Mouse (Mus musculus) midbrain, embryonic 13.5 days (tissue): ENCODE data around the gene Fuca1. TPM values are rescaled to one million over a fixed set of nuclear protein-coding genes. Genes with fewer than 3 reads are reported as not detected.

Experiments
- ATAC-seq: fragments of 200-750 bp; cut with Nextera tagmentation; 2 replicates; pipeline ENCODE4 v1.8.0; 2017; ENCODE audit warnings: mild to moderate bottlenecking, moderate TSS enrichment, moderate library complexity
- H3K27ac ChIP-seq: fragments of 300-500 bp; sonication (generic); 2 replicates; pipeline ENCODE4 v1.5.1; 2015; ENCODE audit warnings: inconsistent platforms, mild to moderate bottlenecking, moderate library complexity
- H3K27me3 ChIP-seq: fragments of 300-500 bp; sonication (generic); 2 replicates; pipeline ENCODE4 v1.6.1; 2015; ENCODE audit warnings: mild to moderate bottlenecking, inconsistent platforms
- H3K36me3 ChIP-seq: fragments of 300-500 bp; sonication (generic); 2 replicates; pipeline ENCODE4 v1.6.1; 2015; ENCODE audit warnings: mild to moderate bottlenecking, inconsistent platforms
- H3K4me1 ChIP-seq: fragments of 300-500 bp; sonication (generic); replicated peaks from 2 replicates; pipeline ENCODE4 v1.6.1; 2015; ENCODE audit warnings: inconsistent platforms
- H3K4me2 ChIP-seq: fragments of 300-500 bp; sonication (generic); replicated peaks from 2 replicates; pipeline ENCODE4 v1.6.1; 2015; ENCODE audit warnings: moderate library complexity, mild to moderate bottlenecking, inconsistent platforms
- H3K4me3 ChIP-seq: fragments of 300-500 bp; sonication (generic); replicated peaks from 2 replicates; pipeline ENCODE4 v1.5.1; 2015; ENCODE audit warnings: mild to moderate bottlenecking, inconsistent platforms
- H3K9ac ChIP-seq: fragments of 300-500 bp; sonication (generic); replicated peaks from 2 replicates; pipeline ENCODE4 v1.6.1; 2015; ENCODE audit warnings: mild to moderate bottlenecking, inconsistent platforms
- H3K9me3 ChIP-seq: fragments of 300-500 bp; sonication (generic); 2 replicates; pipeline ENCODE4 v1.6.1; 2016; ENCODE audit warnings: mild to moderate bottlenecking, inconsistent platforms
- WGBS: fragments of 180-500 bp; shearing (Covaris S2); methylation state at CpG from one replicate; pipeline ENCODE4 v1.1.7; 2015; 5-methylcytosine and 5-hydroxymethylcytosine counted together
- polyA plus RNA-seq: library from polyadenylated mRNA; unstranded; fragments of >200 nt; fragmentation: Nextera tagmentation; extraction: Ambion mirVana; gene quantifications from 2 replicates; pipeline ENCODE4 v1.2.1, GENCODE M21; 2015

Fuca1 gene
- polyA plus RNA-seq, 1 experiment from 2014 or later = 49.5 TPM

DNA sequence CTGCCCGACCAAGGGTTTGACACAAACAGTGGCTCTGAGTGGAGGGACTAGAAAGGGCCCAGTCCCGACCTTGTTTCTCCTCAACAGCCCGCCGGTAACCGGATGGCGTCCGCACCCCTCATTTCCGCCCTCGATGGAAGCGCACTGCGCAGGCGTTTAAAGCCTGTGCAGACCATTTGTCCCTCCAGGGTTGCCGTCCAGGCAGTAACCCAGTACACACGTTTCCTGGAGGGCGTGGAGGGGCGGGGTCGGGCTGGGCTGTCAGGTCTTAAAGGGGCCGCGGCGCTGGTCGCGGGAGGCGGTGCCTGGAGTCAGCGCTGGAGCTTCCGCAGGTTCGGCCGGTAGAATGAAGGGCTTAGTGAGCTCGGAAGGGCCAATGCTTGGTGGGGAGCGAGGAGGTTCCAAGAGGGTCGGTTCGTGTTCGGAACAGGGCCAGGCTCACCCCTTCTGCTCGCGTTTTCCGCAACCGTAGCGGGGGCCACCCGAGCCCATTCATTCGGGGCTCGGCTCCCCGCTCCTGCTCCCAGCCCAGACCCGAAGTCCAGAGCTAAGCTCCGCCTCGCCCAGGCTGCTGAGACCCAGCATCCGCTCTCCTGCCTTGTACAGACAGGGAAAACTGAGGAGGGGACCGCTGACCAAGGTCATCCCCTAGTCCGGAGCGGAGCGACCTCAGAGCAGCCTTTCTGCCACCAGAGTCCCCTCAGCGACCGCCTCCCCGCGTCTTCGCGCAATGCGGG is 43.1 kb downstream of the Fuca1 start, which contains the start of gene Gale:
Gene Gale, plus strand, starts transcription at position 271 of the 737 bp plus-strand sequence.
- H3K4me3 ChIP-seq = peak within 1 kb of the TSS; percentile 78
- under 1% methylated on average over 53 of the region's 56 CpGs for WGBS
- H3K4me1 ChIP-seq = peaks cover 20% of the 10 kb centered on the region
- peak within 1 kb of the TSS; percentile 86 for H3K9ac ChIP-seq
- ATAC-seq = peak; percentile 94
- H3K27me3 ChIP-seq = peaks cover 5% of the 10 kb centered on the region; the same call in 1 of the 2 replicates
- H3K36me3 ChIP-seq = peaks cover 61% of the 10 kb centered on the region
- peak within 1 kb of the TSS; percentile 89 for H3K27ac ChIP-seq
- H3K4me2 ChIP-seq = peak within 1 kb of the TSS; percentile 93
- H3K9me3 ChIP-seq = no peaks in the 10 kb centered on the region

GRCm38 (mm10) chr4:135964426-135964825 is 43.9 kb downstream of the Fuca1 start:
- H3K4me3 ChIP-seq = peak overlapping the region; percentile 78
- H3K27me3 ChIP-seq = peaks cover 5% of the 10 kb centered on the region; the same call in 1 of the 2 replicates
- 0 out of 2 replicates have a peak, but pooled peaks have one; percentile 0 for ATAC-seq
- H3K36me3 ChIP-seq = peaks cover 61% of the 10 kb centered on the region
- WGBS = 7% methylated on average over 12 of the region's 12 CpGs
- peak overlapping the region; percentile 93 for H3K4me2 ChIP-seq
- peaks cover 20% of the 10 kb centered on the region for H3K4me1 ChIP-seq
- H3K9ac ChIP-seq = peak overlapping the region; percentile 86
- no peak overlapping the region for H3K27ac ChIP-seq
- no peaks in the 10 kb centered on the region for H3K9me3 ChIP-seq

DNA sequence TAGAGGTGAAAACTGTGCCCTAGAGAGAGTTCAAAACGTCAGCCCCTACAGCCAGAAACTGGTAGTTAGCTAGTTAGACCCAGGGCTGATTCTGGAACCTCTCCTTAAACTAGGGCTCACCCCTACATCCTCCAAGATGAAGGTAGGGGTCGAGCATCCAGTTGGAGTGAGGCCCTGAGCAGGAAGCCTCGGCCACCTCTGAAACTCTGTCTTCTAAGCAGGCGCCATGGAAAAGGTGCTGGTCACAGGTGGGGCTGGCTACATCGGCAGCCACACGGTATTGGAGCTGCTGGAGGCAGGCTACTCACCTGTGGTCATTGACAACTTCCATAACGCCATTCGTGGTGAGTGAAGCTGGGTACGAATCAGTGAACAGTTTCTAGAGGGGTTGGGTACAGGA is 44.6 kb downstream of the Fuca1 start:
- Histone ChIP-seq H3K36me3 (peaks cover 61% of the 10 kb centered on the region), H3K9me3 (no peaks in the 10 kb centered on the region), H3K27me3 (peaks cover 5% of the 10 kb centered on the region; the same call in 1 of the 2 replicates), H3K27ac (no peak overlapping the region), H3K9ac (no peak overlapping the region), H3K4me3 (peak overlapping the region; percentile 78), H3K4me1 (peaks cover 20% of the 10 kb centered on the region), H3K4me2 (0 out of 2 replicates have a peak overlapping the region, but pooled peaks have one; percentile 8)
- WGBS = 87% methylated on average over 9 of the region's 9 CpGs
- ATAC-seq = no peak

DNA sequence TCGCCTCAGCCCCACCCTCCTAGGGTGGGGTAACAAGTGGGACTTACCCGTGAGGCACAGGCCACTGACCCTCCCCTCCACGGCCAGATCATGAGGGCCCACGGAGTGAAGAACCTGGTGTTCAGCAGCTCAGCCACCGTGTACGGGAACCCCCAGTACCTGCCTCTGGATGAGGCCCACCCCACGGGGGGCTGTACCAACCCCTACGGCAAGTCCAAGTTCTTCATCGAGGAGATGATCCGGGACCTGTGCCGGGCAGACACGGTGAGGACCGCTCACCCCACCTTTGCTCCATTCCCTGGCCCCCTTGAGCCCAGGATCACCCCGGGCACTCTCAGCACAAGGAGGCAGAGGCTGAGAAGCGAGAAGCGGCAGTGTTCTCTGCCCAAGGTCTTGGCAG is 45.7 kb downstream of the Fuca1 start:
- no peak for ATAC-seq

GRCm38 (mm10) chr4:135967086-135967760 is 46.7 kb downstream of the Fuca1 start:
- no peak overlapping the region for H3K27ac ChIP-seq
- H3K27me3 ChIP-seq = peaks cover 5% of the 10 kb centered on the region; the same call in 1 of the 2 replicates
- peaks cover 35% of the 10 kb centered on the region for H3K4me1 ChIP-seq
- peaks cover 56% of the 10 kb centered on the region for H3K36me3 ChIP-seq
- no peak overlapping the region for H3K9ac ChIP-seq
- WGBS = 91% methylated on average over 18 of the region's 18 CpGs
- no peaks in the 10 kb centered on the region for H3K9me3 ChIP-seq
- no peak for ATAC-seq
- no peak overlapping the region for H3K4me2 ChIP-seq
- H3K4me3 ChIP-seq = no peak overlapping the region

More for the DNA sequence above, 45.7 kb downstream of the Fuca1 start:
- Histone ChIP-seq H3K36me3 (peaks cover 65% of the 10 kb centered on the region), H3K4me3 (no peak overlapping the region), H3K27ac (no peak overlapping the region), H3K4me2 (no peak overlapping the region), H3K27me3 (peaks cover 5% of the 10 kb centered on the region; the same call in 1 of the 2 replicates), H3K9ac (peak overlapping the region; percentile 41; the same call in 1 of the 2 replicates), H3K4me1 (peaks cover 28% of the 10 kb centered on the region), H3K9me3 (no peaks in the 10 kb centered on the region)
- WGBS = 91% methylated on average over 16 of the region's 16 CpGs

- no peak overlapping the region for H3K27ac ChIP-seq
- peaks cover 5% of the 10 kb centered on the region; the same call in 1 of the 2 replicates for H3K27me3 ChIP-seq
- H3K9me3 ChIP-seq = no peaks in the 10 kb centered on the region
- H3K4me2 ChIP-seq = no peak overlapping the region
- 80% methylated on average over 19 of the region's 19 CpGs for WGBS
- H3K36me3 ChIP-seq = peaks cover 55% of the 10 kb centered on the region
- no peak overlapping the region for H3K4me3 ChIP-seq
- H3K9ac ChIP-seq = no peak overlapping the region
- H3K4me1 ChIP-seq = peaks cover 33% of the 10 kb centered on the region
- no peak for ATAC-seq
Measured at GRCm38 (mm10) chr4:135968271-135968869, 47.8 kb downstream of the Fuca1 start.

- ATAC-seq = no peak
- no peak overlapping the region for H3K27ac ChIP-seq
- H3K27me3 ChIP-seq = peaks cover 5% of the 10 kb centered on the region; the same call in 1 of the 2 replicates
- H3K4me3 ChIP-seq = no peak overlapping the region
- WGBS = 88% methylated on average over 13 of the region's 13 CpGs
- peaks cover 30% of the 10 kb centered on the region for H3K4me1 ChIP-seq
- H3K9me3 ChIP-seq = no peaks in the 10 kb centered on the region
- peaks cover 57% of the 10 kb centered on the region for H3K36me3 ChIP-seq
- H3K4me2 ChIP-seq = no peak overlapping the region
- no peak overlapping the region for H3K9ac ChIP-seq
Measured at GRCm38 (mm10) chr4:135969070-135969750, 48.7 kb downstream of the Fuca1 start.

- Histone ChIP-seq H3K27ac (no peak overlapping the region), H3K27me3 (no peaks in the 10 kb centered on the region), H3K4me2 (peak overlapping the region; percentile 98; the same call in 1 of the 2 replicates), H3K4me1 (peaks cover 20% of the 10 kb centered on the region), H3K36me3 (peaks cover 65% of the 10 kb centered on the region), H3K9me3 (no peaks in the 10 kb centered on the region), H3K4me3 (peak overlapping the region; percentile 100; the same call in 1 of the 2 replicates), H3K9ac (peak overlapping the region; percentile 20; the same call in 1 of the 2 replicates)
- 91% methylated on average over 11 of the region's 11 CpGs for WGBS
- ATAC-seq = no peak
Measured at GRCm38 (mm10) chr4:135970585-135970984, 50.0 kb downstream of the Fuca1 start.

- Histone ChIP-seq H3K9me3 (no peaks in the 10 kb centered on the region), H3K9ac (peak overlapping the region; percentile 96), H3K27me3 (no peaks in the 10 kb centered on the region), H3K4me3 (peak overlapping the region; percentile 100), H3K4me1 (peaks cover 20% of the 10 kb centered on the region), H3K27ac (peak overlapping the region; percentile 74), H3K4me2 (peak overlapping the region; percentile 98), H3K36me3 (peaks cover 67% of the 10 kb centered on the region)
- ATAC-seq = peak; percentile 74
- under 1% methylated on average over 35 of the region's 35 CpGs for WGBS
Measured at GRCm38 (mm10) chr4:135971805-135972555, 51.4 kb downstream of the Fuca1 start.

- ATAC-seq = peak; percentile 88
- Histone ChIP-seq H3K27ac (peak within 1 kb of the TSS; percentile 74), H3K4me1 (peaks cover 20% of the 10 kb centered on the region), H3K36me3 (peaks cover 65% of the 10 kb centered on the region), H3K27me3 (no peaks in the 10 kb centered on the region), H3K4me3 (peak within 1 kb of the TSS; percentile 100), H3K4me2 (peak within 1 kb of the TSS; percentile 98), H3K9ac (peak within 1 kb of the TSS; percentile 96), H3K9me3 (no peaks in the 10 kb centered on the region)
- under 1% methylated on average over 18 of the region's 19 CpGs for WGBS
Measured at GRCm38 (mm10) chr4:135972556-135972906, 52.0 kb downstream of the Fuca1 start, which contains the start of gene Lypla2. Gene Lypla2, minus strand, starts transcription at chr4:135972626.
